Mouse (Mus musculus): ENCODE data around the gene Flnb. TPM values are rescaled to one million over a fixed set of nuclear protein-coding genes. Genes with fewer than 3 reads are reported as not detected.

Gene Flnb
- total and polyA plus RNA-seq, 3 experiments: 29.5 to 74.0 (median 61.6) TPM

- dilution Hi-C loops (cut with MboI; ENCODE audit: extremely low pct_ligation_motif_present, extremely low pct_unique_long_range_greater_than_20kb, low sequenced_read_pairs): no loop called here
- Histone ChIP-seq H3K4me2 (ENCODE audit: insufficient read depth, low read depth, poor library complexity, severe bottlenecking) (no peak overlapping the region), H3K79me2 (replicated peaks; ENCODE audit: control insufficient read depth, extremely low read depth, insufficient read depth, poor library complexity, severe bottlenecking) (peaks cover 14% of the 10 kb centered on the region), H3K27ac (ENCODE audit: insufficient read depth, low read depth) (no peak overlapping the region), H3K4me3 (replicated peaks in 1 of 3; ENCODE audit: low read depth in 2 of 3, low read length in 2 of 3, poor library complexity in 1 of 3) (no peak overlapping the region), H3K9ac (ENCODE audit: insufficient read depth, low read depth) (no peak overlapping the region), H3K27me3 (replicated peaks) (no peaks in the 10 kb centered on the region), H3K4me1 (ENCODE audit: control insufficient read depth in 1 of 2, insufficient read depth in 2 of 2) (peaks cover 18 to 79% of the 10 kb centered on the region in 2 experiments), H3K36me3 (replicated peaks in 1 of 2; ENCODE audit: control insufficient read depth in 1 of 2, insufficient read depth in 1 of 2, low read length in 1 of 2) (peaks cover 4 to 77% of the 10 kb centered on the region in 2 experiments), H3K9me3 (replicated peaks; ENCODE audit: low read length) (no peaks in the 10 kb centered on the region)
- TF ChIP-seq EP300 (IDR thresholded peaks at IDR 0.05; ENCODE audit: low read length) (no peak), JUN (IDR thresholded peaks at IDR 0.05; ENCODE audit: insufficient read depth, low read depth, low read length) (no peak), TCF12 (IDR thresholded peaks at IDR 0.05; ENCODE audit: low read depth, low read length) (no peak), JUND (conservative IDR thresholded peaks at IDR 0.05; ENCODE audit: low read depth, low read length) (no peak), MAZ (IDR thresholded peaks at IDR 0.05; ENCODE audit: low read depth, low read length) (no peak), POLR2A (IDR thresholded peaks at IDR 0.05; ENCODE audit: low read depth, low read length) (no peak), ZKSCAN1 (IDR thresholded peaks at IDR 0.05; ENCODE audit: borderline replicate concordance, low read depth, low read length) (no peak), RCOR1 (conservative IDR thresholded peaks at IDR 0.05; ENCODE audit: low read depth, low read length) (no peak), RAD21 (IDR thresholded peaks at IDR 0.05; ENCODE audit: low read depth, low read length) (no peak), USF1 (IDR thresholded peaks at IDR 0.05; ENCODE audit: low read depth, low read length) (no peak), NELFE (IDR thresholded peaks at IDR 0.05; ENCODE audit: low read depth, low read length) (no peak), UBTF (IDR thresholded peaks at IDR 0.05; ENCODE audit: low read depth, low read length) (no peak), KAT2A (IDR thresholded peaks at IDR 0.05; ENCODE audit: insufficient replicate concordance, low read length) (no peak), CHD2 (IDR thresholded peaks at IDR 0.05; ENCODE audit: low read length) (no peak), GABPA (IDR thresholded peaks at IDR 0.05; ENCODE audit: insufficient replicate concordance, low read depth, low read length) (no peak), ELF1 (IDR thresholded peaks at IDR 0.05; ENCODE audit: low read depth, low read length) (no peak)
- in situ Hi-C loops (cut with MboI; ENCODE audit: low pct_ligation_motif_present, low pct_unique_long_range_greater_than_20kb, low sequenced_read_pairs): no loop called here
- DNase-seq (ENCODE audit: extremely low read depth): no peak
Observed at GRCm38 (mm10) chr14:7842631-7843332, 25.0 kb downstream of the Flnb start.

- dilution Hi-C loops (cut with MboI; ENCODE audit: extremely low pct_ligation_motif_present, extremely low pct_unique_long_range_greater_than_20kb, low sequenced_read_pairs) (no loop called here), in situ Hi-C loops (cut with MboI; ENCODE audit: low pct_ligation_motif_present, low pct_unique_long_range_greater_than_20kb, low sequenced_read_pairs) (no loop called here)
- no peak overlapping the region for H3K27ac ChIP-seq (ENCODE audit: insufficient read depth, low read depth)
- no peak overlapping the region for H3K4me2 ChIP-seq (ENCODE audit: insufficient read depth, low read depth, poor library complexity, severe bottlenecking)
- peaks cover 20% of the 10 kb centered on the region for H3K79me2 ChIP-seq (replicated peaks; ENCODE audit: control insufficient read depth, extremely low read depth, insufficient read depth, poor library complexity, severe bottlenecking)
- no peak for TF ChIP-seq PAX5 (IDR thresholded peaks at IDR 0.05; ENCODE audit: low read length)
- no peak for TF ChIP-seq SIN3A (IDR thresholded peaks at IDR 0.05; ENCODE audit: low read length)
- no peak for TF ChIP-seq ELF1 (IDR thresholded peaks at IDR 0.05; ENCODE audit: low read depth, low read length)
- no peak for TF ChIP-seq UBTF (IDR thresholded peaks at IDR 0.05; ENCODE audit: low read depth, low read length)
- no peak for TF ChIP-seq CTCF (conservative IDR thresholded peaks at IDR 0.05 in 1 of 2, IDR thresholded peaks at IDR 0.05 in 1 of 2; ENCODE audit: low read depth in 2 of 2, low read length in 2 of 2)
- no peak for TF ChIP-seq ZNF384 (IDR thresholded peaks at IDR 0.05; ENCODE audit: low read depth, low read length)
- TF ChIP-seq CHD1 (IDR thresholded peaks at IDR 0.05; ENCODE audit: low read depth, low read length): no peak
- TF ChIP-seq MAX (IDR thresholded peaks at IDR 0.05; ENCODE audit: low read length): no peak
- no peak for TF ChIP-seq SMC3 (IDR thresholded peaks at IDR 0.05; ENCODE audit: low read depth, low read length)
- no peak for TF ChIP-seq MAZ (IDR thresholded peaks at IDR 0.05; ENCODE audit: low read depth, low read length)
- no peak for TF ChIP-seq KAT2A (IDR thresholded peaks at IDR 0.05; ENCODE audit: insufficient replicate concordance, low read length)
- no peak for TF ChIP-seq RCOR1 (conservative IDR thresholded peaks at IDR 0.05; ENCODE audit: low read depth, low read length)
- no peak for TF ChIP-seq MAFK (IDR thresholded peaks at IDR 0.05; ENCODE audit: insufficient replicate concordance, low read length)
- no peak for TF ChIP-seq MXI1 (IDR thresholded peaks at IDR 0.05; ENCODE audit: low read depth, low read length)
- no peak for TF ChIP-seq USF2 (conservative IDR thresholded peaks at IDR 0.05; ENCODE audit: low read depth, low read length)
- TF ChIP-seq JUN (IDR thresholded peaks at IDR 0.05; ENCODE audit: insufficient read depth, low read depth, low read length): no peak
- TF ChIP-seq POLR2AphosphoS2 (IDR thresholded peaks at IDR 0.05; ENCODE audit: low read depth, low read length): no peak
- no peaks in the 10 kb centered on the region for H3K27me3 ChIP-seq (replicated peaks)
- no peak overlapping the region for H3K9ac ChIP-seq (ENCODE audit: insufficient read depth, low read depth)
- no peak overlapping the region for H3K4me3 ChIP-seq (replicated peaks in 1 of 3; ENCODE audit: low read depth in 2 of 3, low read length in 2 of 3, poor library complexity in 1 of 3)
- H3K9me3 ChIP-seq (replicated peaks; ENCODE audit: low read length): no peaks in the 10 kb centered on the region
- peaks cover 6 to 72% of the 10 kb centered on the region in 2 experiments for H3K36me3 ChIP-seq (replicated peaks in 1 of 2; ENCODE audit: control insufficient read depth in 1 of 2, insufficient read depth in 1 of 2, low read length in 1 of 2)
- DNase-seq (ENCODE audit: extremely low read depth): no peak
- peaks cover 7 to 70% of the 10 kb centered on the region in 2 experiments for H3K4me1 ChIP-seq (ENCODE audit: control insufficient read depth in 1 of 2, insufficient read depth in 2 of 2)
Observed at GRCm38 (mm10) chr14:7846696-7847095, 28.9 kb downstream of the Flnb start.
